Mouse (Mus musculus): ENCODE data around the gene Ybx2. TPM values are rescaled to one million over a fixed set of nuclear protein-coding genes. Genes with fewer than 3 reads are reported as not detected.

Gene Ybx2
- polyA plus RNA-seq, 1 experiment from 2014 or later, result 2.1 TPM

- Histone ChIP-seq H3K27me3 (replicated peaks; ENCODE audit: control insufficient read depth, insufficient read depth, low read length) (peaks cover 15% of the 10 kb centered on the region), H3K9me3 (ENCODE audit: control insufficient read depth, low read length) (no peaks in the 10 kb centered on the region), H3K4me1 (ENCODE audit: control insufficient read depth, insufficient read depth, low read length) (peaks cover 13% of the 10 kb centered on the region), H3K4me2 (ENCODE audit: low read depth, low read length) (peak within 1 kb of the TSS; percentile 47), H3K9ac (ENCODE audit: low read depth, low read length) (peak within 1 kb of the TSS; percentile 81), H3K4me3 (ENCODE audit: low read length) (peak within 1 kb of the TSS; percentile 62), H3K27ac (ENCODE audit: low read length) (peak within 1 kb of the TSS; percentile 97), H3K36me3 (ENCODE audit: control insufficient read depth, insufficient read depth, low read length) (no peaks in the 10 kb centered on the region)
- ATAC-seq, result no peak
- WGBS, result 7% methylated on average over 24 of the region's 24 CpGs
Measured at GRCm38 (mm10) chr11:69964650-69965270, 29.2 kb downstream of the Ybx2 start, which contains the start of gene Cldn7. Cldn7 (plus strand) TSS chr11:69964779.

DNA sequence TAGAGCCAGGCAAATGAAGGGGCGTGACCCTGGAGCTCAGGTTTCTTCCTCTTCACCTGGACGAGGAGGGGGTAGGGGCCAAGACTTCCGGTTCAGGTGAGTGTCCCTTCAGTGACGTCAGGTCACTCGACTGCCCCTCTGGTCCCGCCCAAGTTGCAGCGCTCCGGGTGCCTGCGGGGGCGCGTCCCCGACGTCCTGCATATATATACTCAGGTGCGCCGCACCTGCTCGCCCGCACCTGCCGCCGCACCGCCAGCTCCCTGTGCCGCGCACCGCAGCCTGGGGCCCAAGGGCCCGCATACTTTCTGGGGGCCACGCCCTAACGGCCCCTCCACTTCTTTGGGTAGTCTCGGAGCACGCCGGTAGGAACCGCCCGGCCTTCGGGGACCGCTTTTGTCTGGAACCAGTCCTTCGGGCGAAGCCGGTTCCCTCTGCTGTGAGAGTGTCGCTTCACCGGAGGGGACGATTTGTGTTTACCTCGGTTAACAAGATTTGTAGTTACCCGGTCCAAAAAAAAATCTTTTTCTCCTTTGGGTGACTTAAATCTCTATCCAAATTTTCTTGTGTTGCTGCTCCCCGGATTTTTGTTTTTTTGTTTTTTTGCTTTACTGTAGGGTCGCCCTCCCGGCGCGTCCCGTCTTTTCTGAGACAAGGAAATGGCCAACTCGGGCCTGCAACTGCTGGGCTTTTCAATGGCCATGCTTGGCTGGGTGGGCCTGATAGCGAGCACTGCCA is 29.8 kb downstream of the Ybx2 start:
- Histone ChIP-seq H3K36me3 (ENCODE audit: control insufficient read depth, insufficient read depth, low read length) (no peaks in the 10 kb centered on the region), H3K27me3 (replicated peaks; ENCODE audit: control insufficient read depth, insufficient read depth, low read length) (peaks cover 15% of the 10 kb centered on the region), H3K27ac (ENCODE audit: low read length) (peak overlapping the region; percentile 97), H3K9ac (ENCODE audit: low read depth, low read length) (peak overlapping the region; percentile 81), H3K9me3 (ENCODE audit: control insufficient read depth, low read length) (no peaks in the 10 kb centered on the region), H3K4me2 (ENCODE audit: low read depth, low read length) (peak overlapping the region; percentile 50; the same call in 1 of the 2 replicates), H3K4me1 (ENCODE audit: control insufficient read depth, insufficient read depth, low read length) (peaks cover 14% of the 10 kb centered on the region), H3K4me3 (ENCODE audit: low read length) (peak overlapping the region; percentile 62)
- ATAC-seq, result peak; percentile 68
- WGBS, result 2% methylated on average over 49 of the region's 49 CpGs

- H3K9me3 ChIP-seq (ENCODE audit: control insufficient read depth, low read length), result no peaks in the 10 kb centered on the region
- peak overlapping the region; percentile 62 for H3K4me3 ChIP-seq (ENCODE audit: low read length)
- peak overlapping the region; percentile 81 for H3K9ac ChIP-seq (ENCODE audit: low read depth, low read length)
- peaks cover 12% of the 10 kb centered on the region for H3K4me1 ChIP-seq (ENCODE audit: control insufficient read depth, insufficient read depth, low read length)
- H3K4me2 ChIP-seq (ENCODE audit: low read depth, low read length), result peak overlapping the region; percentile 50
- WGBS, result 1% methylated on average over 55 of the region's 59 CpGs
- H3K36me3 ChIP-seq (ENCODE audit: control insufficient read depth, insufficient read depth, low read length), result no peaks in the 10 kb centered on the region
- ATAC-seq, result peak; percentile 73
- peaks cover 15% of the 10 kb centered on the region for H3K27me3 ChIP-seq (replicated peaks; ENCODE audit: control insufficient read depth, insufficient read depth, low read length)
- H3K27ac ChIP-seq (ENCODE audit: low read length), result peak overlapping the region; percentile 97
Measured at GRCm38 (mm10) chr11:69966006-69966859, 30.6 kb downstream of the Ybx2 start.

DNA sequence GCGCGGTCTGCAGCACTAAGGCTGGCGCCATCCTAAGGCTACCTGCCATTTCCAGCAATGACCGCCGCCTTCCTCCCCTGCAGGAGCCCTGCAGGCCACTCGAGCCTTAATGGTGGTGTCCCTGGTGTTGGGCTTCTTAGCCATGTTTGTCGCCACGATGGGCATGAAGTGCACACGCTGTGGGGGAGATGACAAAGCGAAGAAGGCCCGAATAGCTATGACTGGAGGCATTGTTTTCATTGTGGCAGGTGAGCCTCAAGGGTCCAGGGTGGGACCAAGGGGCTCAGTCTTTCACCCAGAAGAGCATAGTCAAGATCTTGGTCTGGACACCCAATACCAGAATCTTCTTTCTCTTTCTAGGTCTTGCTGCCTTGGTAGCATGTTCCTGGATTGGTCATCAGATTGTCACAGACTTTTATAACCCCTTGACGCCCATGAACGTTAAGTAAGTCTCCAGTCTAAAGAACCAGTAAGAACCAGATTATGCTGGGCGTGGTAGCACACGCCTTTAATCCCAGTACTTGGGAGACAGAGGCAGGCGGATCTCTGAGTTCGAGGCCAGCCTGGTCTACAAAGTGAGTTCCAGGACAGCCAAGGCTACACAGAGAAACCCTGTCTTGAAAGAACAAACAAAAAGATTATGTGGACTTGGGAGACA is 31.4 kb downstream of the Ybx2 start:
- H3K36me3 ChIP-seq (ENCODE audit: control insufficient read depth, insufficient read depth, low read length), result 0 out of 2 replicates have a peak, but pooled peaks cover 2% of the 10 kb centered on the region
- H3K4me1 ChIP-seq (ENCODE audit: control insufficient read depth, insufficient read depth, low read length), result peaks cover 12% of the 10 kb centered on the region
- H3K9me3 ChIP-seq (ENCODE audit: control insufficient read depth, low read length), result no peaks in the 10 kb centered on the region
- 28% methylated on average over 17 of the region's 17 CpGs for WGBS
- H3K4me2 ChIP-seq (ENCODE audit: low read depth, low read length), result peak overlapping the region; percentile 50
- peak overlapping the region; percentile 62 for H3K4me3 ChIP-seq (ENCODE audit: low read length)
- peaks cover 15% of the 10 kb centered on the region for H3K27me3 ChIP-seq (replicated peaks; ENCODE audit: control insufficient read depth, insufficient read depth, low read length)
- ATAC-seq, result no peak
- H3K9ac ChIP-seq (ENCODE audit: low read depth, low read length), result peak overlapping the region; percentile 81
- peak overlapping the region; percentile 97 for H3K27ac ChIP-seq (ENCODE audit: low read length)

GRCm38 (mm10) chr11:69968793-69969192 is 33.2 kb downstream of the Ybx2 start:
- Histone ChIP-seq H3K9me3 (ENCODE audit: control insufficient read depth, low read length) (no peaks in the 10 kb centered on the region), H3K27me3 (replicated peaks; ENCODE audit: control insufficient read depth, insufficient read depth, low read length) (peaks cover 15% of the 10 kb centered on the region), H3K9ac (ENCODE audit: low read depth, low read length) (peak overlapping the region; percentile 58), H3K36me3 (ENCODE audit: control insufficient read depth, insufficient read depth, low read length) (0 out of 2 replicates have a peak, but pooled peaks cover 2% of the 10 kb centered on the region), H3K4me2 (ENCODE audit: low read depth, low read length) (peak overlapping the region; percentile 50; the same call in 1 of the 2 replicates), H3K4me1 (ENCODE audit: control insufficient read depth, insufficient read depth, low read length) (peaks cover 12% of the 10 kb centered on the region), H3K4me3 (ENCODE audit: low read length) (peak overlapping the region; percentile 62), H3K27ac (ENCODE audit: low read length) (peak overlapping the region; percentile 97)
- ATAC-seq, result peak; percentile 66
- 52% methylated on average over 4 of the region's 4 CpGs for WGBS

GRCm38 (mm10) chr11:69970222-69970621 is 34.6 kb downstream of the Ybx2 start:
- no peak overlapping the region; the same call in 1 of the 2 replicates for H3K9ac ChIP-seq (ENCODE audit: low read depth, low read length)
- no peak overlapping the region for H3K4me2 ChIP-seq (ENCODE audit: low read depth, low read length)
- H3K27me3 ChIP-seq (replicated peaks; ENCODE audit: control insufficient read depth, insufficient read depth, low read length), result peaks cover 6% of the 10 kb centered on the region
- ATAC-seq, result no peak
- no peak overlapping the region for H3K4me3 ChIP-seq (ENCODE audit: low read length)
- peak overlapping the region; percentile 97 for H3K27ac ChIP-seq (ENCODE audit: low read length)
- WGBS, result 61% methylated on average over 6 of the region's 6 CpGs
- H3K9me3 ChIP-seq (ENCODE audit: control insufficient read depth, low read length), result no peaks in the 10 kb centered on the region
- H3K36me3 ChIP-seq (ENCODE audit: control insufficient read depth, insufficient read depth, low read length), result peaks cover 5% of the 10 kb centered on the region; the same call in 1 of the 2 replicates
- H3K4me1 ChIP-seq (ENCODE audit: control insufficient read depth, insufficient read depth, low read length), result peaks cover 12% of the 10 kb centered on the region

DNA sequence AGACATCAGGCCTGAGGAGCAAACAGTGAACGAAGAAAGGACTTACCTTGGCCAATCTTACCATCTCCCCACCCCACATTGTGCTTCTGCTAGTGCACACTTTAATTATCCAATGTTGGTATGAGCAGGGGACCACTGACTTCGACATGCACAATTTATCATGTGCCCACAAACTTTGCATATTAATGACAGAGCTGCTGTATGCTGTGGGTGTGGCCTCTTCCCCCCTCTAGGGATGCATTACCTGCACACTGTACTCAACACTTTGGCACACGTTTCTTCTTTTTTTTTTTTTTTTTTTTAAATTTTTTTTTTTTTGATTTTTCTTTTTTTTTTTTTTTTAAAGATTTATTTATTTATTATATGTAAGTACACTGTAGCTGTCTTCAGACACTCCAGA is 35.2 kb downstream of the Ybx2 start:
- Histone ChIP-seq H3K27me3 (replicated peaks; ENCODE audit: control insufficient read depth, insufficient read depth, low read length) (0 out of 2 replicates have a peak, but pooled peaks cover 3% of the 10 kb centered on the region), H3K36me3 (ENCODE audit: control insufficient read depth, insufficient read depth, low read length) (peaks cover 5% of the 10 kb centered on the region; the same call in 1 of the 2 replicates), H3K9ac (ENCODE audit: low read depth, low read length) (no peak overlapping the region; the same call in 1 of the 2 replicates), H3K4me2 (ENCODE audit: low read depth, low read length) (no peak overlapping the region), H3K27ac (ENCODE audit: low read length) (peak overlapping the region; percentile 97), H3K4me3 (ENCODE audit: low read length) (no peak overlapping the region), H3K4me1 (ENCODE audit: control insufficient read depth, insufficient read depth, low read length) (peaks cover 9% of the 10 kb centered on the region), H3K9me3 (ENCODE audit: control insufficient read depth, low read length) (no peaks in the 10 kb centered on the region)
- 55% methylated on average over 3 of the region's 3 CpGs for WGBS
- no peak for ATAC-seq

DNA sequence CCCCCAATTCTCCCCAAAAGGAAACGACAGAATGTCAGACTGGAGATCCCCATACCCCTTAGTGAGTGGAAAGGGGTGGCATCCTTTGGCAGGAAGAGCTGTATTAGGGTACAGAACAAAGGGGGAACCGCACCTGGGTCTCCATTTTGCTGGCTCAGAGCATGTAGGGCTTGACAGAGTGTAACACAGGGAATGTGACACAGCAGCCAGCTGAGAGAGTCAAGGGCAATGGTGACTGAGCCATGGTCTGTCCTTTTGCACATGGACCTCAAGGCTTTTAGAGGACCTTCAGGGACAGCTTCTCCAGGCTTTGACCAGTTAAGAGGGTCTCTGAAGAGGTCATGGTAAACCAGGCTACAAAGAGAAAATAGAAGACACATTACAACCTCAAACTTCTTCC is 39.3 kb downstream of the Ybx2 start:
- H3K9me3 ChIP-seq (ENCODE audit: control insufficient read depth, low read length), result no peaks in the 10 kb centered on the region
- H3K9ac ChIP-seq (ENCODE audit: low read depth, low read length), result no peak overlapping the region
- no peak overlapping the region for H3K27ac ChIP-seq (ENCODE audit: low read length)
- H3K36me3 ChIP-seq (ENCODE audit: control insufficient read depth, insufficient read depth, low read length), result peaks cover 7% of the 10 kb centered on the region; the same call in 1 of the 2 replicates
- no peak overlapping the region for H3K4me2 ChIP-seq (ENCODE audit: low read depth, low read length)
- peaks cover 11% of the 10 kb centered on the region for H3K4me1 ChIP-seq (ENCODE audit: control insufficient read depth, insufficient read depth, low read length)
- no peaks in the 10 kb centered on the region for H3K27me3 ChIP-seq (replicated peaks; ENCODE audit: control insufficient read depth, insufficient read depth, low read length)
- no peak for ATAC-seq
- H3K4me3 ChIP-seq (ENCODE audit: low read length), result no peak overlapping the region
- WGBS, result 93% methylated on average over 2 of the region's 2 CpGs

All from intestine, embryonic 16.5 days (tissue).